Mouse (Mus musculus): Measurements from ENCODE around the gene Rgs5.

The Rgs5 gene

DNA sequence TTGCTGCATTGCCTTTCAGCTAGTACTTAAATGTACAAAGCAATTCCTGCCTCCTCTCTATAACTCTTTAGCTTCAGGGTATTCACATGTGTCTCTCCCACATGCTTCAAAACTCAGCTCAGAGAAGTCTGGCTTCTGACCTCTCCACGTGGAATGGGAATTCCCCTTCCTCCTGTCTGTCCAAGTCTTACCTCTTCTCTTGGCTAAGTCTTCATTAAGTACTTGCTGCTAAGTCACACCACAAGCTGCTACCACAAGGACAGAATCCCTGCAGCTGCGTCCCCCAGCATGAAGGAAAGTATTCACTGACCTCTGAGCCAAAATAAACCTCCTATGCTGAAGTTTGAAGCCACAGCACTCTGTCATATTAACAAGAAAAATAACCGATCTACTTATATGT is 71.0 kb downstream of the Rgs5 start:
- DNase-seq (ENCODE audit: low read depth): no peak

DNA sequence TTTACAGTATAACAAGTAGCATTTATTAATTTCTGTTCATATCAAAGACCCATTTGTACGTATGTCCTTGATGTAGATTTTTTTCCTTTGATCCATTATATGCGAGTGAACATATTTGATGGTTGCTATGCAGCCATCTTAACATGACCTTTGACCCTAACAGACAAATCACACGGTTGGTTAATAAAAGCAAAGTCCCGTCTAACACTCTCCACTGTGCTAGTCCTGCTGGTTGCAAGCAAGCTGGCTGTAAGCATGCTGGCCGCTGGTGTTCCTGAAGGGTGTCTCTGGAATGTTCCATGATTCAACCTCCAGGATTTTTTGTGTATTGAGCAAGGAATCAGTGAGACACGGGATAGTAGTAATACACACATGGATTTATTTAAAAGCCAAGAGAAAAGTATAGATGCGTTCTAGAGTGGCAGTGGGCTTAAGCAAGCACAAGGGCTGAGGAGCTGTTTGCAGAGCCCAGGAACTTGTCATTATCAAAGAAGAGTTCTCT is 75.3 kb downstream of the Rgs5 start:
- no peak for DNase-seq (ENCODE audit: low read depth)

DNA sequence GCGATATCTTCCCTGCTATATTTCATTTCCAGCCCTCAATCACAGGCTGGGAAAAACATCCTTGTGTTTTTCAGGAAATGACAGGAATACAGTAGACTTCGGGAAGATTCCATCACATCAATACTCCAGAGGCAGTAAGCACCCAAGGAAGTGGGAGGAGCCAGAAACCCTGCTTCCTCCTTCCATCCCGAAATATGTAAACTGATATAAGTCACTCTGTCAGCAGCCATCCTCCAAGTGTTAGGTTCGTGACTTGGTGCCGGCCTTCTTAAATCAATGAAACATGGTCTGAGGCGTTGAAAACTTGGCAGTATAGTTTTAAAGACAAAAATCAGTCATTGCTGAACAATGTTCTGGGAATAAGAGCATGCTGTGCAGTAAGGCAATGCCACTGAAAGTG is 80.8 kb downstream of the Rgs5 start:
- no peak for DNase-seq (ENCODE audit: low read depth)

- DNase-seq (ENCODE audit: low read depth): no peak
Measured at GRCm38 (mm10) chr1:169737231-169737630, 81.9 kb downstream of the Rgs5 start.

- no peak for DNase-seq (ENCODE audit: low read depth)
Measured at GRCm38 (mm10) chr1:169741147-169741546, 85.8 kb downstream of the Rgs5 start.

All from c-Kit-positive CD71-negative TER-119-negative erythroid progenitor cells, embryonic 14.5 days (primary cell).